Mouse (Mus musculus): ENCODE measurements around the gene Hmgb3.
"Not testable (repeated sequence)": the region's sequence is repeated elsewhere in the genome, so short reads cannot be mapped to it uniquely, and the experiment has no call there.

DNA sequence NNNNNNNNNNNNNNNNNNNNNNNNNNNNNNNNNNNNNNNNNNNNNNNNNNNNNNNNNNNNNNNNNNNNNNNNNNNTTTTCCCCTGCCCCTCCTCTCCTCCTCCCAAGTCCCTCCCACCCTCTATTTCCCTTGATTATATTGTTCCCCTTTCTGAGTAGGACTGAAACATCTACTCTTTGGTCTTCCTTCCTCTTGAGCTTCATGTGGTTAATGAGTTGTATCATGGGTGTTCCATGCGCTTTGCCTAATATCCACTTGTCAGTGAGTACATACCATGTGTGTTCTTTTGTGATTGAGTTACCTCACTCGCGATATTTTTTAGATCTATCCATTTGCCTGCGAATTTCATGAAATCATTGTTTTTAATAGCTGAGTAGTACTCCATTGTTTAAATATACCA is 49.1 kb upstream of the Hmgb3 start:
- not testable (repeated sequence) for TF ChIP-seq POLR2A (IDR thresholded peaks at IDR 0.05; ENCODE audit: low read depth, low read length); CTCF (IDR thresholded peaks at IDR 0.05; ENCODE audit: borderline replicate concordance, insufficient read depth, low read length)

Data from embryonic fibroblast, embryonic 13.5 days (primary cell).